Mouse (Mus musculus): ENCODE data around the gene Lgr6.

- peak; percentile 25 for TF ChIP-seq CTCF (IDR thresholded peaks at IDR 0.05; ENCODE audit: low read depth, low read length)
- no peak for TF ChIP-seq POLR2A (IDR thresholded peaks at IDR 0.05; ENCODE audit: insufficient read depth, low read length)
Measured at GRCm38 (mm10) chr1:135023583-135023982, 81.5 kb downstream of the Lgr6 start.

Measured in ES-Bruce4 (cell line).